ENCODE assay signal across 8 mouse cellular contexts in the genomic region with DNA sequence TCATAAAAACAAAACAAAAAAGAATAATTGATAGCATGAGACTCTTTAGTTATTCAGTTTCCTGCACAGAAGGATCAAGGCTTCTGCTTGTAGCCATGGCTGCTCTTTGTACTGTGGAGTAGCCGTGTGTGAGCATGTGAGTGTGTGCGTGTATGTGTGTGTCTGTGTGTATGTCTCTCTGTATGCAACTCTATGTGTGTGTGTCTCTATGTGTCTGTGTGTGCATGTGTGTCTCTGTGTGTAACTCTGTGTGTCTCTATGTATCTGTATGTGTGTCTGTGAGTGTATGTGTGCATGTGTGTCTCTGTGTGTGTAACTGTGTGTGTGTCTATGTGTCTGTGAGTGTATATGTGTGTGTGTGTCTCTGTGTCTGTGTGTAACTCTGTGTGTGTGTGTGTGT. TPM values are rescaled to one million over a fixed set of nuclear protein-coding genes. Genes with fewer than 3 reads are reported as not detected.
A peak's percentile ranks its signal among the peaks of the same experiment; 100 is the strongest.
DNase-seq lines count a peak whose midpoint lies in the region; ATAC-seq lines count a peak whose summit lies in the region.

No protein-coding gene starts in this region.

- H3K4me2 ChIP-seq in kidney, embryonic 16.5 days (replicated peaks; ENCODE audit: low read depth, low read length): peak overlapping the region; percentile 79
- H3K4me2 ChIP-seq in hindbrain, embryonic 12.5 days (replicated peaks): peak overlapping the region; percentile 17
- H3K4me2 ChIP-seq in midbrain, embryonic 15.5 days: peak overlapping the region; percentile 63

- H3K9me3 ChIP-seq in kidney, embryonic 16.5 days (ENCODE audit: low read length): no peaks in the 10 kb centered on the region
- H3K9me3 ChIP-seq in hindbrain, embryonic 12.5 days (replicated peaks): no peaks in the 10 kb centered on the region
- no peaks in the 10 kb centered on the region for H3K9me3 ChIP-seq in midbrain, embryonic 15.5 days

- no peak for ATAC-seq in kidney, embryonic 16.5 days (ENCODE audit: low FRiP score, low TSS enrichment)
- ATAC-seq in activated CD4-positive, CD25-positive, alpha-beta regulatory T cell, adult 4 months: peak; percentile 14
- ATAC-seq in hindbrain, embryonic 12.5 days (ENCODE audit: low FRiP score): no peak
- ATAC-seq in midbrain, embryonic 15.5 days (replicated peaks): no peak

- H3K4me3 ChIP-seq in kidney, embryonic 16.5 days (ENCODE audit: low read length): peak overlapping the region; percentile 28
- no peak overlapping the region for H3K4me3 ChIP-seq in hindbrain, embryonic 12.5 days
- peak overlapping the region; percentile 78 for H3K4me3 ChIP-seq in midbrain, embryonic 15.5 days

- no peak for DNase-seq in kidney, postnatal 25 days
- DNase-seq in thymus, postnatal 4 days: no peak
- DNase-seq in adrenal gland, postnatal 36 days: no peak
- no peak for DNase-seq in testis, postnatal 14 days (ENCODE audit: low spot score)

- H3K27ac ChIP-seq in kidney, embryonic 16.5 days (ENCODE audit: low read length): no peak overlapping the region
- H3K27ac ChIP-seq in hindbrain, embryonic 12.5 days: no peak overlapping the region
- no peak overlapping the region for H3K27ac ChIP-seq in midbrain, embryonic 15.5 days

- no peaks in the 10 kb centered on the region for H3K27me3 ChIP-seq in kidney, embryonic 16.5 days (ENCODE audit: insufficient read depth, low read length)
- peaks cover 3% of the 10 kb centered on the region; the same call in 1 of the 2 replicates for H3K27me3 ChIP-seq in hindbrain, embryonic 12.5 days
- H3K27me3 ChIP-seq in midbrain, embryonic 15.5 days (replicated peaks): no peaks in the 10 kb centered on the region

- no peaks in the 10 kb centered on the region for H3K36me3 ChIP-seq in kidney, embryonic 16.5 days (ENCODE audit: insufficient read depth, low read length)
- no peaks in the 10 kb centered on the region for H3K36me3 ChIP-seq in hindbrain, embryonic 12.5 days
- no peaks in the 10 kb centered on the region for H3K36me3 ChIP-seq in midbrain, embryonic 15.5 days (replicated peaks)

- 69% methylated on average over 2 of the region's 2 CpGs for WGBS in kidney, embryonic 16.5 days
- 57% methylated on average over 2 of the region's 2 CpGs for WGBS in hindbrain, embryonic 12.5 days
- WGBS in midbrain, embryonic 15.5 days: 47% methylated on average over 2 of the region's 2 CpGs

- peaks cover 51% of the 10 kb centered on the region for H3K4me1 ChIP-seq in kidney, embryonic 16.5 days (ENCODE audit: insufficient read depth, low read length)
- H3K4me1 ChIP-seq in hindbrain, embryonic 12.5 days: peaks cover 31% of the 10 kb centered on the region
- H3K4me1 ChIP-seq in midbrain, embryonic 15.5 days: peaks cover 28% of the 10 kb centered on the region

- H3K9ac ChIP-seq in kidney, embryonic 16.5 days (replicated peaks; ENCODE audit: low read length): no peak overlapping the region
- H3K9ac ChIP-seq in hindbrain, embryonic 12.5 days: no peak overlapping the region
- no peak overlapping the region for H3K9ac ChIP-seq in midbrain, embryonic 15.5 days

RNA-seq across cellular contexts. Expression of a gene that starts 2.1 kb away (rescaled TPM):
- 52.1 and 52.7 TPM in 2 replicates for polyA plus RNA-seq in kidney, embryonic 16.5 days (2015; fragmentation: Nextera tagmentation; extraction: Ambion mirVana)
- 10 to 100 TPM; 19.8 to 20.6 TPM for polyA plus RNA-seq in activated CD4-positive, CD25-positive, alpha-beta regulatory T cell, adult 4 months (2017; shearing (Covaris generic))
- polyA plus RNA-seq in hindbrain, embryonic 12.5 days (2016; fragmentation: Nextera tagmentation; extraction: Ambion mirVana): 47.1 and 48.6 TPM in 2 replicates
- polyA plus RNA-seq in midbrain, embryonic 15.5 days (2015; fragmentation: Nextera tagmentation; extraction: Ambion mirVana): 92.5 and 94.2 TPM in 2 replicates
- total RNA-seq in adrenal gland, postnatal 36 days (2021): 10 to 100 TPM; 31.2 to 38.0 TPM

RNA-seq across cellular contexts. Expression of a gene that starts 48.6 kb away (rescaled TPM):
- polyA plus RNA-seq in kidney, embryonic 16.5 days (2015; fragmentation: Nextera tagmentation; extraction: Ambion mirVana): 42.1 and 47.7 TPM in 2 replicates
- polyA plus RNA-seq in activated CD4-positive, CD25-positive, alpha-beta regulatory T cell, adult 4 months (2017; shearing (Covaris generic)): 10 to 100 TPM; 34.6 to 38.3 TPM
- 46.6 and 48.7 TPM in 2 replicates for polyA plus RNA-seq in hindbrain, embryonic 12.5 days (2016; fragmentation: Nextera tagmentation; extraction: Ambion mirVana)
- polyA plus RNA-seq in midbrain, embryonic 15.5 days (2015; fragmentation: Nextera tagmentation; extraction: Ambion mirVana): 79.4 and 81.6 TPM in 2 replicates
- 10 to 100 TPM; 54.7 to 60.2 TPM for total RNA-seq in adrenal gland, postnatal 36 days (2021)

Comparison
In these comparisons a context has a peak if more than half of its experiments do, and no peak if none do; other contexts are left out.
1. H3K4me2 ChIP-seq: peak in every context shown above with its lines; median percentile 79 in kidney, embryonic 16.5 days; 63 in midbrain, embryonic 15.5 days; 17 in hindbrain, embryonic 12.5 days.